ENCODE assay signal across 8 mouse cellular contexts in the genomic region with DNA sequence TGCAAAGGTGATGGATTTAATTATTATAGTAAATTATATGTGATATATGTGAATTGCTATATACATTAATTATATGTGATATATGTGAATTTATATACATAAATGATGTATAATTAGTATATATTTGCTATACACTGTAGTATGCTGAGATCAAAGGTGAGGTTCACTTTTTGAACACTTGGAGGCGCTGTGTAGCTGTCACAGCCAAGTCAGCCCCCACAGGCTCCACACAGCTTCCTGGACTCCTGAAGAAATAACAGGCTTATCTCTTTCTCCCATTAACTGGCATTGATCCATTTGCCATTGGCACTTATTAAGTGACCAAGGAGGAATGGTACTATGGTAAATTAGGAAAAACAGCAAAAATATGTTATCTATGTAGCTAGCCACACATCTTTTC.
DNase-seq lines count a peak whose midpoint lies in the region; ATAC-seq lines count a peak whose summit lies in the region.

No protein-coding gene starts in this region.

- peak; percentile 14 to 29 for DNase-seq in adrenal gland, postnatal 36 days
- no peak for DNase-seq in adrenal gland, postnatal 4 days (ENCODE audit: low spot score in 2 of 2)
- DNase-seq in midbrain, embryonic 10.5 days (ENCODE audit: low spot score), result peak; percentile 28
- DNase-seq in embryonic facial prominence, embryonic 14.5 days (ENCODE audit: low spot score), result peak; percentile 24
- DNase-seq in mesoderm, embryonic 11.5 days (ENCODE audit: low read depth, low spot score), result peak; percentile 57
- DNase-seq in urinary bladder, postnatal 36 days (ENCODE audit: low spot score in 2 of 2), result no peak
- DNase-seq in urinary bladder, postnatal 4 days (ENCODE audit: low spot score in 2 of 2), result no peak

- no peak overlapping the region for H3K9ac ChIP-seq in midbrain, embryonic 16.5 days (ENCODE audit: low read depth, low read length)
- H3K9ac ChIP-seq in embryonic facial prominence, embryonic 14.5 days (ENCODE audit: low read depth, low read length), result no peak overlapping the region

- WGBS in midbrain, embryonic 10.5 days, result 44% methylated on average over 1 of the region's 1 CpGs
- WGBS in midbrain, embryonic 16.5 days, result 50% methylated on average over 1 of the region's 1 CpGs
- WGBS in embryonic facial prominence, embryonic 14.5 days, result 25% methylated on average over 1 of the region's 1 CpGs

- peaks cover 27% of the 10 kb centered on the region; the same call in 1 of the 2 replicates for H3K27me3 ChIP-seq in midbrain, embryonic 10.5 days (ENCODE audit: low read depth, poor library complexity, severe bottlenecking)
- no peaks in the 10 kb centered on the region for H3K27me3 ChIP-seq in midbrain, embryonic 16.5 days (ENCODE audit: control insufficient read depth, insufficient read depth, low read depth, low read length)
- no peaks in the 10 kb centered on the region for H3K27me3 ChIP-seq in embryonic facial prominence, embryonic 14.5 days (replicated peaks; ENCODE audit: control insufficient read depth, insufficient read depth, low read length)

- H3K4me3 ChIP-seq in midbrain, embryonic 10.5 days, result no peak overlapping the region
- H3K4me3 ChIP-seq in midbrain, embryonic 16.5 days (ENCODE audit: low read depth, low read length), result no peak overlapping the region
- no peak overlapping the region for H3K4me3 ChIP-seq in embryonic facial prominence, embryonic 14.5 days (ENCODE audit: low read depth, low read length)

- H3K4me2 ChIP-seq in midbrain, embryonic 16.5 days (ENCODE audit: low read length), result no peak overlapping the region
- H3K4me2 ChIP-seq in embryonic facial prominence, embryonic 14.5 days (ENCODE audit: low read depth, low read length), result no peak overlapping the region

- no peaks in the 10 kb centered on the region for H3K9me3 ChIP-seq in midbrain, embryonic 10.5 days (replicated peaks)
- H3K9me3 ChIP-seq in midbrain, embryonic 16.5 days (replicated peaks; ENCODE audit: control insufficient read depth, low read length, poor library complexity, severe bottlenecking), result no peaks in the 10 kb centered on the region
- H3K9me3 ChIP-seq in embryonic facial prominence, embryonic 14.5 days (ENCODE audit: control insufficient read depth, low read length), result no peaks in the 10 kb centered on the region

- peaks cover 11% of the 10 kb centered on the region for H3K4me1 ChIP-seq in midbrain, embryonic 10.5 days
- no peaks in the 10 kb centered on the region for H3K4me1 ChIP-seq in midbrain, embryonic 16.5 days (ENCODE audit: control insufficient read depth, insufficient read depth, low read length)
- no peaks in the 10 kb centered on the region for H3K4me1 ChIP-seq in embryonic facial prominence, embryonic 14.5 days (ENCODE audit: control insufficient read depth, insufficient read depth, low read length)

- no peaks in the 10 kb centered on the region for H3K36me3 ChIP-seq in midbrain, embryonic 10.5 days
- H3K36me3 ChIP-seq in midbrain, embryonic 16.5 days (ENCODE audit: control insufficient read depth, insufficient read depth, low read length), result no peaks in the 10 kb centered on the region
- no peaks in the 10 kb centered on the region for H3K36me3 ChIP-seq in embryonic facial prominence, embryonic 14.5 days (ENCODE audit: control insufficient read depth, insufficient read depth, low read length)

- H3K27ac ChIP-seq in midbrain, embryonic 10.5 days (replicated peaks), result no peak overlapping the region
- no peak overlapping the region for H3K27ac ChIP-seq in midbrain, embryonic 16.5 days (ENCODE audit: low read length)
- H3K27ac ChIP-seq in embryonic facial prominence, embryonic 14.5 days (replicated peaks; ENCODE audit: low read depth, low read length), result no peak overlapping the region

- ATAC-seq in midbrain, embryonic 16.5 days, result no peak
- ATAC-seq in embryonic facial prominence, embryonic 14.5 days (ENCODE audit: low read depth), result no peak

Comparison
In these comparisons a context has a peak if more than half of its experiments do, and no peak if none do; other contexts are left out.
1. DNase-seq: peak in adrenal gland, postnatal 36 days (2 of 2), midbrain, embryonic 10.5 days (single experiment), embryonic facial prominence, embryonic 14.5 days (single experiment) and mesoderm, embryonic 11.5 days (single experiment); none in adrenal gland, postnatal 4 days (0 of 2), urinary bladder, postnatal 36 days (0 of 2) and urinary bladder, postnatal 4 days (0 of 2).